Mouse (Mus musculus) C2C12 (cell line): ENCODE measurements around the gene C87436. TPM values are rescaled to one million over a fixed set of nuclear protein-coding genes. Genes with fewer than 3 reads are reported as not detected.

ENCODE experiments used
- H3K27me3 ChIP-seq: one replicate; pipeline ENCODE4 v1.6.1; 2011; ENCODE audit not compliant: control insufficient read depth, insufficient read depth, insufficient read length
- H3K36me3 ChIP-seq: one replicate; pipeline ENCODE4 v1.6.1; 2011; ENCODE audit not compliant: control insufficient read depth, insufficient read depth
- H3K4me3 ChIP-seq: one replicate; pipeline ENCODE4 v1.5.1; 2011; ENCODE audit warnings: mild to moderate bottlenecking, control low read depth; ENCODE audit not compliant: poor library complexity, insufficient read depth, severe bottlenecking
- H3K79me2 ChIP-seq: one replicate; pipeline ENCODE4 v1.6.1; 2011; ENCODE audit not compliant: control insufficient read depth, insufficient read depth
- H3K79me3 ChIP-seq: one replicate; pipeline ENCODE4 v1.6.1; 2011; ENCODE audit warnings: low read depth, control low read depth
- H3ac ChIP-seq: one replicate; pipeline ENCODE3; 2011; ENCODE audit warnings: low read depth; ENCODE audit not compliant: control insufficient read depth, insufficient read length
- CEBPB ChIP-seq: IDR thresholded peaks from one replicate; pipeline ENCODE4 v1.6.1; 2011; ENCODE audit warnings: low read depth, mild to moderate bottlenecking, control low read depth, moderate library complexity
- CTCF ChIP-seq: IDR thresholded peaks from one replicate; pipeline ENCODE4 v1.5.1; 2011; ENCODE audit not compliant: control insufficient read depth, insufficient read depth, insufficient read length
- FOSL1 ChIP-seq: IDR thresholded peaks from one replicate; pipeline ENCODE4 v1.8.0; 2011; ENCODE audit warnings: mild to moderate bottlenecking, low read length; ENCODE audit not compliant: poor library complexity, insufficient read depth, severe bottlenecking
- MAX ChIP-seq: IDR thresholded peaks from one replicate; pipeline ENCODE4 v1.6.1; 2011; ENCODE audit warnings: mild to moderate bottlenecking, control low read depth
- MYOD1 ChIP-seq: IDR thresholded peaks from one replicate; pipeline ENCODE4 v1.6.1; 2011; ENCODE audit warnings: low read depth; ENCODE audit not compliant: control insufficient read depth, insufficient read length
- MYOG ChIP-seq: IDR thresholded peaks from one replicate; pipeline ENCODE4 v1.6.1; 2011; ENCODE audit not compliant: control insufficient read depth, insufficient read length; ENCODE audit errors: extremely low read depth
- USF1 ChIP-seq: IDR thresholded peaks from one replicate; pipeline ENCODE4 v1.6.1; 2011; ENCODE audit warnings: low read depth, mild to moderate bottlenecking, control low read depth, moderate library complexity
- polyA plus RNA-seq: library from polyadenylated mRNA; unstranded; fragments of >200 nt; fragmentation: generic; extraction: Trizol; gene quantifications from one replicate; pipeline ENCODE4 v1.2.1, GENCODE M21; 2012; ENCODE audit warnings: missing spikeins

Gene C87436
- polyA plus RNA-seq, 1 experiment = 10.4 TPM

- Histone ChIP-seq H3K79me3 (no peaks in the 10 kb centered on the region), H3K27me3 (no peaks in the 10 kb centered on the region), H3K79me2 (no peaks in the 10 kb centered on the region), H3K4me3 (no peak overlapping the region), H3K36me3 (no peaks in the 10 kb centered on the region), H3ac (no peak overlapping the region)
- TF ChIP-seq MYOG (no peak), MAX (no peak), MYOD1 (no peak), CTCF (no peak), CEBPB (no peak)
Observed at GRCm38 (mm10) chr6:86499571-86500109, 61.5 kb downstream of the C87436 start.

- Histone ChIP-seq H3K4me3 (no peak overlapping the region), H3K79me3 (no peaks in the 10 kb centered on the region), H3K36me3 (no peaks in the 10 kb centered on the region), H3K27me3 (no peaks in the 10 kb centered on the region), H3K79me2 (no peaks in the 10 kb centered on the region), H3ac (no peak overlapping the region)
- TF ChIP-seq FOSL1 (no peak), USF1 (no peak), CEBPB (no peak), MYOD1 (no peak), CTCF (no peak), MYOG (no peak), MAX (no peak)
Observed at GRCm38 (mm10) chr6:86503513-86503912, 65.3 kb downstream of the C87436 start.

- Histone ChIP-seq H3K36me3 (no peaks in the 10 kb centered on the region), H3ac (no peak overlapping the region), H3K79me3 (no peaks in the 10 kb centered on the region), H3K27me3 (no peaks in the 10 kb centered on the region), H3K4me3 (no peak overlapping the region), H3K79me2 (no peaks in the 10 kb centered on the region)
- TF ChIP-seq USF1 = no peak
- no peak for TF ChIP-seq CEBPB
- no peak for TF ChIP-seq FOSL1
- no peak for TF ChIP-seq MAX
- TF ChIP-seq MYOD1 = no peak
- TF ChIP-seq MYOG = no peak
- no peak for TF ChIP-seq CTCF
Observed at GRCm38 (mm10) chr6:86505671-86506070, 67.5 kb downstream of the C87436 start.

- Histone ChIP-seq H3ac (no peak overlapping the region), H3K27me3 (no peaks in the 10 kb centered on the region), H3K4me3 (no peak overlapping the region), H3K79me2 (no peaks in the 10 kb centered on the region), H3K36me3 (no peaks in the 10 kb centered on the region), H3K79me3 (no peaks in the 10 kb centered on the region)
- TF ChIP-seq MYOG (no peak), USF1 (no peak), CEBPB (no peak), FOSL1 (no peak), CTCF (no peak), MAX (no peak), MYOD1 (no peak)
Observed at GRCm38 (mm10) chr6:86506309-86506708, 68.1 kb downstream of the C87436 start.

DNA sequence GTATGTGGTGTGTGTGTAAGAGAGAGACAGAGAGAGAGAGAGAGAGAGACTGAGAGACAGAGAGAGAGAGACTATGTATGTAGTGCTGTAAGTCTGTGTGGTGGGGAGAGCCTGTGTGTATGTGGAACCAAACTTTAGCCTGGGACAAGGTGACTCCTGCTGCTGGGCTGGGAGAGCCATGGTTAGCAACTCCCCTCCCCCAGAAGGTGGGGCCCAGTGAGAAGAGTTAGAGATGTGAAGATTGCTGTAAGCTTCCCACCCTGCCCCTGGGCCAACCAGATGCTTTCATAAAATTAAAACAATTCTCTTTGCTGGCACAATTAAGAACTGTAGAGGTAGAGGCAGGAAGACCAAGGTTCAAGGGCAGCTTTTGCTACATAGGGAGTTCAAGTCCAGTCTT, 68.9 kb downstream of the C87436 start:
- Histone ChIP-seq H3K36me3 (no peaks in the 10 kb centered on the region), H3ac (no peak overlapping the region), H3K79me3 (no peaks in the 10 kb centered on the region), H3K79me2 (no peaks in the 10 kb centered on the region), H3K27me3 (no peaks in the 10 kb centered on the region), H3K4me3 (no peak overlapping the region)
- no peak for TF ChIP-seq MAX
- TF ChIP-seq CTCF = no peak

GRCm38 (mm10) chr6:86508736-86509135, 70.6 kb downstream of the C87436 start:
- TF ChIP-seq MAX = no peak
- no peaks in the 10 kb centered on the region for H3K79me3 ChIP-seq
- no peaks in the 10 kb centered on the region for H3K27me3 ChIP-seq
- H3K4me3 ChIP-seq = no peak overlapping the region
- H3K36me3 ChIP-seq = no peaks in the 10 kb centered on the region
- no peak overlapping the region for H3ac ChIP-seq
- no peaks in the 10 kb centered on the region for H3K79me2 ChIP-seq
